Mouse (Mus musculus) midbrain, postnatal 0 days (tissue): ENCODE measurements around the gene Hist2h3b. TPM values are rescaled to one million over a fixed set of nuclear protein-coding genes. Genes with fewer than 3 reads are reported as not detected.

ENCODE experiments used
- ATAC-seq: fragments of 200-750 bp; cut with Nextera tagmentation; 2 replicates; pipeline ENCODE4 v1.8.0; 2017; ENCODE audit warnings: moderate number of reproducible peaks, mild to moderate bottlenecking, moderate TSS enrichment, moderate library complexity; ENCODE audit not compliant: low FRiP score
- DNase-seq: peaks from one replicate; pipeline ENCODE4 v3.0.0-alpha.2; 2015; ENCODE audit warnings: low spot score
- H3K27ac ChIP-seq: fragments of 300-500 bp; sonication (generic); 2 replicates; pipeline ENCODE4 v1.5.1; 2014; ENCODE audit warnings: low read depth, mild to moderate bottlenecking, low read length, mixed read lengths
- H3K27me3 ChIP-seq: fragments of 300-500 bp; sonication (generic); 2 replicates; pipeline ENCODE4 v1.6.1; 2014; ENCODE audit warnings: low read length, control low read depth, mixed read lengths; ENCODE audit not compliant: insufficient read depth
- H3K36me3 ChIP-seq: fragments of 300-500 bp; sonication (generic); 2 replicates; pipeline ENCODE4 v1.6.1; 2014; ENCODE audit warnings: low read length, control low read depth, mixed read lengths; ENCODE audit not compliant: insufficient read depth
- H3K4me1 ChIP-seq: fragments of 300-500 bp; sonication (generic); 2 replicates; pipeline ENCODE4 v1.6.1; 2014; ENCODE audit warnings: mild to moderate bottlenecking, control low read depth, antibody characterized with exemption, low read length, mixed read lengths; ENCODE audit not compliant: insufficient read depth
- H3K4me2 ChIP-seq: fragments of 300-500 bp; sonication (generic); 2 replicates; pipeline ENCODE4 v1.6.1; 2014; ENCODE audit warnings: low read depth, mild to moderate bottlenecking, low read length, mixed read lengths; ENCODE audit not compliant: poor library complexity, severe bottlenecking
- H3K4me3 ChIP-seq: fragments of 300-500 bp; sonication (generic); 2 replicates; pipeline ENCODE4 v1.5.1; 2014; ENCODE audit warnings: low read depth, mild to moderate bottlenecking, low read length, moderate library complexity
- H3K9ac ChIP-seq: fragments of 300-500 bp; sonication (generic); replicated peaks from 2 replicates; pipeline ENCODE4 v1.6.1; 2014; ENCODE audit warnings: mild to moderate bottlenecking, low read length, moderate library complexity, mixed read lengths; ENCODE audit not compliant: poor library complexity, severe bottlenecking
- H3K9me3 ChIP-seq: fragments of 300-500 bp; sonication (generic); 2 replicates; pipeline ENCODE4 v1.6.1; 2016; ENCODE audit warnings: low read length, control low read depth
- CTCF ChIP-seq: IDR thresholded peaks from 2 replicates; pipeline ENCODE4 v1.5.1; 2016; ENCODE audit warnings: antibody characterized with exemption, mild to moderate bottlenecking
- WGBS: fragments of 180-500 bp; shearing (Covaris S2); extraction: QIAGEN DNeasy Blood & Tissue Kit; methylation state at CpG from one replicate; pipeline ENCODE4 v1.1.7; 2014; 5-methylcytosine and 5-hydroxymethylcytosine counted together
- polyA plus RNA-seq: library from polyadenylated mRNA; unstranded; fragments of >200 nt; fragmentation: Nextera tagmentation; extraction: Ambion mirVana; gene quantifications from 2 replicates; pipeline ENCODE4 v1.2.1, GENCODE M21; 2015
- total RNA-seq: library from RNA; depleted of rRNA; stranded (reverse); fragments of >200 nt; gene quantifications from 2 replicates; pipeline ENCODE4 v1.2.3, GENCODE M21; 2014

Hist2h3b gene
- total and polyA plus RNA-seq, 2 experiments from 2014 or later, result 8.3 to 1,135 TPM

- Histone ChIP-seq H3K36me3 (no peaks in the 10 kb centered on the region), H3K4me3 (no peak overlapping the region), H3K27me3 (no peaks in the 10 kb centered on the region), H3K9me3 (no peaks in the 10 kb centered on the region), H3K4me2 (no peak overlapping the region), H3K4me1 (no peaks in the 10 kb centered on the region), H3K9ac (no peak overlapping the region), H3K27ac (no peak overlapping the region)
- TF ChIP-seq CTCF, result no peak
- ATAC-seq (no peak), DNase-seq (no peak)
- WGBS, result 74% methylated on average over 4 of the region's 4 CpGs
Observed at GRCm38 (mm10) chr3:96230910-96231757, 37.3 kb upstream of the Hist2h3b start.

GRCm38 (mm10) chr3:96231758-96232120 lies 36.7 kb upstream of the Hist2h3b start:
- no peaks in the 10 kb centered on the region for H3K4me1 ChIP-seq
- ATAC-seq (no peak), DNase-seq (no peak)
- no peak overlapping the region for H3K4me3 ChIP-seq
- H3K27me3 ChIP-seq, result no peaks in the 10 kb centered on the region
- no peaks in the 10 kb centered on the region for H3K36me3 ChIP-seq
- H3K27ac ChIP-seq, result no peak overlapping the region
- H3K9me3 ChIP-seq, result no peaks in the 10 kb centered on the region
- no peak for TF ChIP-seq CTCF
- no peak overlapping the region for H3K9ac ChIP-seq
- 58% methylated on average over 2 of the region's 2 CpGs for WGBS
- H3K4me2 ChIP-seq, result no peak overlapping the region

- Histone ChIP-seq H3K27me3 (no peaks in the 10 kb centered on the region), H3K9ac (no peak overlapping the region), H3K4me1 (no peaks in the 10 kb centered on the region), H3K27ac (no peak overlapping the region), H3K4me3 (no peak overlapping the region), H3K4me2 (no peak overlapping the region), H3K36me3 (no peaks in the 10 kb centered on the region), H3K9me3 (no peaks in the 10 kb centered on the region)
- WGBS, result 94% methylated on average over 2 of the region's 2 CpGs
- DNase-seq (no peak), ATAC-seq (no peak)
- no peak for TF ChIP-seq CTCF
Observed at GRCm38 (mm10) chr3:96234914-96235313, 33.5 kb upstream of the Hist2h3b start.

- H3K4me3 ChIP-seq, result no peak overlapping the region
- ATAC-seq (no peak), DNase-seq (no peak)
- no peaks in the 10 kb centered on the region for H3K9me3 ChIP-seq
- no peaks in the 10 kb centered on the region for H3K4me1 ChIP-seq
- 62% methylated on average over 3 of the region's 3 CpGs for WGBS
- H3K36me3 ChIP-seq, result no peaks in the 10 kb centered on the region
- no peaks in the 10 kb centered on the region for H3K27me3 ChIP-seq
- H3K9ac ChIP-seq, result no peak overlapping the region
- no peak overlapping the region for H3K4me2 ChIP-seq
- H3K27ac ChIP-seq, result no peak overlapping the region
- no peak for TF ChIP-seq CTCF
Observed at GRCm38 (mm10) chr3:96235836-96236235, 32.6 kb upstream of the Hist2h3b start.

- no peak for TF ChIP-seq CTCF
- no peaks in the 10 kb centered on the region for H3K4me1 ChIP-seq
- no peaks in the 10 kb centered on the region for H3K9me3 ChIP-seq
- H3K4me2 ChIP-seq, result no peak overlapping the region
- no peaks in the 10 kb centered on the region for H3K36me3 ChIP-seq
- no peak overlapping the region for H3K27ac ChIP-seq
- ATAC-seq (no peak), DNase-seq (no peak)
- no peak overlapping the region for H3K9ac ChIP-seq
- no peak overlapping the region for H3K4me3 ChIP-seq
- 88% methylated on average over 4 of the region's 4 CpGs for WGBS
- H3K27me3 ChIP-seq, result no peaks in the 10 kb centered on the region
Observed at GRCm38 (mm10) chr3:96236834-96237334, 31.6 kb upstream of the Hist2h3b start.

- 25% methylated on average over 7 of the region's 7 CpGs for WGBS
- Histone ChIP-seq H3K4me3 (peak overlapping the region; percentile 23; the same call in 1 of the 2 replicates), H3K27ac (no peak overlapping the region), H3K36me3 (no peaks in the 10 kb centered on the region), H3K4me2 (peak overlapping the region; percentile 42; the same call in 1 of the 2 replicates), H3K27me3 (no peaks in the 10 kb centered on the region), H3K9ac (no peak overlapping the region), H3K9me3 (no peaks in the 10 kb centered on the region), H3K4me1 (no peaks in the 10 kb centered on the region)
- ATAC-seq, result no peak
- DNase-seq, result no peak
- no peak for TF ChIP-seq CTCF
Observed at GRCm38 (mm10) chr3:96237335-96237903, 31.0 kb upstream of the Hist2h3b start.
